Mouse (Mus musculus): ENCODE measurements at regions not wholly inside any gene's neighbourhood (a gene's known extent, or its start where the extent isn't known, plus 50 kb on each side); places are given as distances from the start of the nearest gene placed in this dataset.

GRCm38 (mm10) chr10:66931505-66931904, 164.4 kb upstream of the Jmjd1c start:
- Histone ChIP-seq H3K4me3 (replicated peaks) (no peak overlapping the region), H3K27me3 (replicated peaks) (no peaks in the 10 kb centered on the region), H3K9ac (no peak overlapping the region), H3K9me3 (no peaks in the 10 kb centered on the region), H3K4me1 (no peaks in the 10 kb centered on the region), H3K4me2 (no peak overlapping the region), H3K27ac (no peak overlapping the region), H3K36me3 (no peaks in the 10 kb centered on the region)
- ATAC-seq (ENCODE audit: insufficient read depth, low FRiP score, low read depth), result no peak
- WGBS, result 49% methylated on average over 7 of the region's 7 CpGs

- Histone ChIP-seq H3K4me1 (no peaks in the 10 kb centered on the region), H3K27me3 (replicated peaks) (no peaks in the 10 kb centered on the region), H3K4me2 (no peak overlapping the region), H3K36me3 (no peaks in the 10 kb centered on the region), H3K27ac (no peak overlapping the region), H3K4me3 (replicated peaks) (no peak overlapping the region), H3K9me3 (no peaks in the 10 kb centered on the region), H3K9ac (no peak overlapping the region)
- WGBS, result 73% methylated on average over 6 of the region's 6 CpGs
- no peak for ATAC-seq (ENCODE audit: insufficient read depth, low FRiP score, low read depth)
Measured at GRCm38 (mm10) chr10:66932544-66932943, 163.4 kb upstream of the Jmjd1c start.

- Histone ChIP-seq H3K9me3 (no peaks in the 10 kb centered on the region), H3K27ac (no peak overlapping the region), H3K9ac (no peak overlapping the region), H3K4me3 (replicated peaks) (no peak overlapping the region), H3K4me1 (no peaks in the 10 kb centered on the region), H3K36me3 (no peaks in the 10 kb centered on the region), H3K4me2 (no peak overlapping the region), H3K27me3 (replicated peaks) (no peaks in the 10 kb centered on the region)
- peak; percentile 18; the same call in 1 of the 2 replicates for ATAC-seq (ENCODE audit: insufficient read depth, low FRiP score, low read depth)
- WGBS, result 50% methylated on average over 7 of the region's 7 CpGs
Measured at GRCm38 (mm10) chr10:66933689-66934088, 162.2 kb upstream of the Jmjd1c start.

GRCm38 (mm10) chr10:66935731-66936130, 160.2 kb upstream of the Jmjd1c start:
- H3K9ac ChIP-seq, result no peak overlapping the region
- H3K4me1 ChIP-seq, result no peaks in the 10 kb centered on the region
- H3K36me3 ChIP-seq, result no peaks in the 10 kb centered on the region
- no peaks in the 10 kb centered on the region for H3K9me3 ChIP-seq
- no peak; the same call in 1 of the 2 replicates for ATAC-seq (ENCODE audit: insufficient read depth, low FRiP score, low read depth)
- no peak overlapping the region for H3K27ac ChIP-seq
- no peak overlapping the region for H3K4me3 ChIP-seq (replicated peaks)
- 52% methylated on average over 6 of the region's 6 CpGs for WGBS
- no peak overlapping the region for H3K4me2 ChIP-seq
- H3K27me3 ChIP-seq (replicated peaks), result no peaks in the 10 kb centered on the region

- H3K9me3 ChIP-seq, result no peaks in the 10 kb centered on the region
- H3K9ac ChIP-seq, result no peak overlapping the region
- no peaks in the 10 kb centered on the region for H3K4me1 ChIP-seq
- ATAC-seq (ENCODE audit: insufficient read depth, low FRiP score, low read depth), result no peak
- WGBS, result 87% methylated on average over 13 of the region's 13 CpGs
- H3K36me3 ChIP-seq, result no peaks in the 10 kb centered on the region
- H3K4me2 ChIP-seq, result no peak overlapping the region
- no peaks in the 10 kb centered on the region for H3K27me3 ChIP-seq (replicated peaks)
- H3K27ac ChIP-seq, result no peak overlapping the region
- H3K4me3 ChIP-seq (replicated peaks), result no peak overlapping the region
Measured at GRCm38 (mm10) chr10:66937116-66937515, 158.8 kb upstream of the Jmjd1c start.

- H3K27ac ChIP-seq, result no peak overlapping the region
- no peaks in the 10 kb centered on the region for H3K9me3 ChIP-seq
- H3K9ac ChIP-seq, result no peak overlapping the region
- H3K4me2 ChIP-seq, result no peak overlapping the region
- H3K4me1 ChIP-seq, result no peaks in the 10 kb centered on the region
- no peak overlapping the region for H3K4me3 ChIP-seq (replicated peaks)
- ATAC-seq (ENCODE audit: insufficient read depth, low FRiP score, low read depth), result no peak
- H3K27me3 ChIP-seq (replicated peaks), result no peaks in the 10 kb centered on the region
- 80% methylated on average over 6 of the region's 6 CpGs for WGBS
- H3K36me3 ChIP-seq, result no peaks in the 10 kb centered on the region
Measured at GRCm38 (mm10) chr10:66940368-66940767, 155.6 kb upstream of the Jmjd1c start.

- ATAC-seq (ENCODE audit: insufficient read depth, low FRiP score, low read depth), result no peak
- H3K4me3 ChIP-seq (replicated peaks), result no peak overlapping the region
- 84% methylated on average over 5 of the region's 5 CpGs for WGBS
Measured at GRCm38 (mm10) chr10:66940922-66941321, 155.0 kb upstream of the Jmjd1c start.

GRCm38 (mm10) chr10:66941974-66942373, 154.0 kb upstream of the Jmjd1c start:
- Histone ChIP-seq H3K36me3 (no peaks in the 10 kb centered on the region), H3K9me3 (no peaks in the 10 kb centered on the region), H3K4me2 (no peak overlapping the region), H3K27me3 (replicated peaks) (no peaks in the 10 kb centered on the region), H3K4me3 (replicated peaks) (no peak overlapping the region), H3K4me1 (no peaks in the 10 kb centered on the region), H3K27ac (no peak overlapping the region), H3K9ac (no peak overlapping the region)
- no peak for ATAC-seq (ENCODE audit: insufficient read depth, low FRiP score, low read depth)
- 85% methylated on average over 3 of the region's 3 CpGs for WGBS

More at GRCm38 (mm10) chr10:66940922-66941321, 155.0 kb upstream of the Jmjd1c start:
- H3K4me1 ChIP-seq, result no peaks in the 10 kb centered on the region
- H3K27me3 ChIP-seq (replicated peaks), result no peaks in the 10 kb centered on the region
- H3K27ac ChIP-seq, result no peak overlapping the region
- no peaks in the 10 kb centered on the region for H3K36me3 ChIP-seq
- H3K9me3 ChIP-seq, result no peaks in the 10 kb centered on the region
- H3K9ac ChIP-seq, result no peak overlapping the region
- H3K4me2 ChIP-seq, result no peak overlapping the region

- Histone ChIP-seq H3K4me3 (replicated peaks) (no peak overlapping the region), H3K36me3 (no peaks in the 10 kb centered on the region), H3K4me1 (no peaks in the 10 kb centered on the region), H3K4me2 (no peak overlapping the region), H3K9me3 (no peaks in the 10 kb centered on the region), H3K27me3 (replicated peaks) (no peaks in the 10 kb centered on the region), H3K9ac (no peak overlapping the region), H3K27ac (no peak overlapping the region)
- ATAC-seq (ENCODE audit: insufficient read depth, low FRiP score, low read depth), result no peak
- 27% methylated on average over 5 of the region's 5 CpGs for WGBS
Measured at GRCm38 (mm10) chr10:66943875-66944274, 152.1 kb upstream of the Jmjd1c start.

GRCm38 (mm10) chr10:66946161-66946560, 149.8 kb upstream of the Jmjd1c start:
- Histone ChIP-seq H3K4me3 (replicated peaks) (no peak overlapping the region), H3K9me3 (no peaks in the 10 kb centered on the region), H3K9ac (no peak overlapping the region), H3K27ac (no peak overlapping the region), H3K36me3 (no peaks in the 10 kb centered on the region), H3K4me1 (no peaks in the 10 kb centered on the region), H3K4me2 (no peak overlapping the region), H3K27me3 (replicated peaks) (no peaks in the 10 kb centered on the region)
- WGBS, result 45% methylated on average over 2 of the region's 2 CpGs
- ATAC-seq (ENCODE audit: insufficient read depth, low FRiP score, low read depth), result no peak

- 93% methylated on average over 2 of the region's 2 CpGs for WGBS
- Histone ChIP-seq H3K27me3 (replicated peaks) (no peaks in the 10 kb centered on the region), H3K4me2 (no peak overlapping the region), H3K9me3 (no peaks in the 10 kb centered on the region), H3K9ac (no peak overlapping the region), H3K36me3 (no peaks in the 10 kb centered on the region), H3K4me1 (no peaks in the 10 kb centered on the region), H3K27ac (no peak overlapping the region), H3K4me3 (replicated peaks) (no peak overlapping the region)
- ATAC-seq (ENCODE audit: insufficient read depth, low FRiP score, low read depth), result no peak
Measured at GRCm38 (mm10) chr10:66948329-66948728, 147.6 kb upstream of the Jmjd1c start.

GRCm38 (mm10) chr10:66950441-66950840, 145.5 kb upstream of the Jmjd1c start:
- H3K9ac ChIP-seq, result no peak overlapping the region
- 85% methylated on average over 4 of the region's 4 CpGs for WGBS
- H3K4me2 ChIP-seq, result no peak overlapping the region
- ATAC-seq (ENCODE audit: insufficient read depth, low FRiP score, low read depth), result no peak
- H3K27me3 ChIP-seq (replicated peaks), result no peaks in the 10 kb centered on the region
- no peaks in the 10 kb centered on the region for H3K9me3 ChIP-seq
- H3K36me3 ChIP-seq, result no peaks in the 10 kb centered on the region
- H3K4me3 ChIP-seq (replicated peaks), result no peak overlapping the region
- no peaks in the 10 kb centered on the region for H3K4me1 ChIP-seq
- no peak overlapping the region for H3K27ac ChIP-seq

GRCm38 (mm10) chr10:66951231-66951822, 144.6 kb upstream of the Jmjd1c start:
- no peak overlapping the region for H3K4me2 ChIP-seq
- H3K36me3 ChIP-seq, result no peaks in the 10 kb centered on the region
- ATAC-seq (ENCODE audit: insufficient read depth, low FRiP score, low read depth), result no peak
- no peaks in the 10 kb centered on the region for H3K27me3 ChIP-seq (replicated peaks)
- 78% methylated on average over 8 of the region's 8 CpGs for WGBS
- H3K27ac ChIP-seq, result no peak overlapping the region
- no peak overlapping the region for H3K9ac ChIP-seq
- no peak overlapping the region for H3K4me3 ChIP-seq (replicated peaks)
- no peaks in the 10 kb centered on the region for H3K4me1 ChIP-seq
- no peaks in the 10 kb centered on the region for H3K9me3 ChIP-seq
